Mouse (Mus musculus) lung, postnatal 0 days (tissue): ENCODE results near the gene Rex1bd.

Experiments
- CTCF ChIP-seq: IDR thresholded peaks from 2 replicates; pipeline ENCODE4 v1.5.1; 2016; ENCODE audit warnings: antibody characterized with exemption, mild to moderate bottlenecking
- EP300 ChIP-seq: IDR thresholded peaks from 2 replicates; pipeline ENCODE4 v1.6.1; 2016; ENCODE audit warnings: antibody characterized with exemption, mild to moderate bottlenecking, control low read depth

GRCm38 (mm10) chr8:70544200-70544687 lies 37.7 kb upstream of the Rex1bd start:
- TF ChIP-seq CTCF (peak; percentile 67), EP300 (peak; percentile 81)
